Mouse (Mus musculus) MEL (cell line): ENCODE results near the gene Immp2l.

Experiments used
- CHD2 ChIP-seq: IDR thresholded peaks from 2 replicates; pipeline ENCODE4 v1.6.1; 2011; ENCODE audit warnings: low read length, improper control_type of control experiment
- CTCF ChIP-seq, 3 experiments: IDR thresholded peaks in 2 of 3; conservative IDR thresholded peaks in 1 of 3; 2 replicates each; pipeline ENCODE4 v1.5.1; 2011 to 2012; ENCODE audit warnings: low read length in 3 of 3, low read depth in 2 of 3, mild to moderate bottlenecking in 2 of 3, improper control_type of control experiment in 1 of 3, inconsistent platforms in 1 of 3, mixed read lengths in 1 of 3, moderate library complexity in 1 of 3; ENCODE audit not compliant: control insufficient read depth in 1 of 3, insufficient read depth in 1 of 3, poor library complexity in 1 of 3, severe bottlenecking in 1 of 3
- EP300 ChIP-seq, 2 experiments: IDR thresholded peaks; 2 replicates each; pipeline ENCODE4 v1.6.1; 2011; ENCODE audit warnings: improper control_type of control experiment in 2 of 2, low read length in 2 of 2, low read depth in 1 of 2, mild to moderate bottlenecking in 1 of 2
- GATA1 ChIP-seq: IDR thresholded peaks from 2 replicates; pipeline ENCODE4 v1.6.1; 2011; ENCODE audit warnings: low read depth, low read length, improper control_type of control experiment
- MAZ ChIP-seq: IDR thresholded peaks from 2 replicates; pipeline ENCODE4 v1.6.1; 2012; ENCODE audit warnings: low read depth, mild to moderate bottlenecking, inconsistent platforms, low read length, improper control_type of control experiment
- MXI1 ChIP-seq: IDR thresholded peaks from 2 replicates; pipeline ENCODE4 v1.6.1; 2011; ENCODE audit warnings: mild to moderate bottlenecking, low read depth, low read length, improper control_type of control experiment
- MYB ChIP-seq: IDR thresholded peaks from 2 replicates; pipeline ENCODE4 v1.6.1; 2011; ENCODE audit warnings: mild to moderate bottlenecking, low read depth, low read length, improper control_type of control experiment
- POLR2A ChIP-seq, 2 experiments: IDR thresholded peaks; 2 replicates each; pipeline ENCODE4 v1.6.1; 2011 to 2012; ENCODE audit warnings: low read length in 2 of 2, mild to moderate bottlenecking in 2 of 2, control low read depth in 1 of 2, improper control_type of control experiment in 1 of 2, low read depth in 1 of 2, moderate library complexity in 1 of 2; ENCODE audit not compliant: control insufficient read depth in 1 of 2, insufficient read depth in 1 of 2, poor library complexity in 1 of 2
- SMC3 ChIP-seq: IDR thresholded peaks from 2 replicates; pipeline ENCODE4 v1.6.1; 2011; ENCODE audit warnings: low read depth, low read length, improper control_type of control experiment
- TAL1 ChIP-seq: IDR thresholded peaks from 2 replicates; pipeline ENCODE4 v1.6.1; 2012; ENCODE audit warnings: mild to moderate bottlenecking, inconsistent platforms, low read length, moderate library complexity, mixed read lengths
- USF1 ChIP-seq: IDR thresholded peaks from 2 replicates; pipeline ENCODE4 v1.6.1; 2014; ENCODE audit warnings: low read depth, mild to moderate bottlenecking, inconsistent platforms, low read length, improper control_type of control experiment, moderate library complexity
- USF2 ChIP-seq, 2 experiments: IDR thresholded peaks; 2 replicates each; pipeline ENCODE4 v1.6.1; 2011 to 2012; ENCODE audit warnings: improper control_type of control experiment in 2 of 2, low read length in 2 of 2, borderline replicate concordance in 1 of 2, inconsistent platforms in 1 of 2, low read depth in 1 of 2, mild to moderate bottlenecking in 1 of 2; ENCODE audit not compliant: insufficient read depth in 1 of 2
- ZC3H11A ChIP-seq: IDR thresholded peaks from 2 replicates; pipeline ENCODE4 v1.6.1; 2012; ENCODE audit warnings: low read depth, mild to moderate bottlenecking, inconsistent platforms, low read length, improper control_type of control experiment

DNA sequence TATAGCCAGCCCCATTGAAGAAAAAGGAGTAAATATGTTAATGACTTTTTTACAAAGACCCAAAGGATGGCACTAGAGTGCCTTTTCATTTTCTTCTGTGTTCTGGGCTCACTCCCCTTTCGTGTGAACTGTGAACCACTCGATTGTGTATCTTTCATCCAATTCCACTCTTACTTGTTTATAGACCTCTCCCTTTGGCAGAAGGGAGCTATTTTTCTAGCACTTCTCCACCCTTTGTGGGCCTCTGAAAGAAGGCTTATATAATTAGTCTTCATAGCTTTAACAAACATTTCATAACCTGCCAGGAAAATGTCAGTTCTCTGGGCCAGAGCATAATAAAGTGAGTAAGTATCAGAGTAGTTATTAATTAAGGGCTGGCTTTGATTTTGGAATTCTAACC lies 327.4 kb downstream of the Immp2l start:
- TF ChIP-seq USF1 (no peak), SMC3 (no peak), EP300 (IDR thresholded peaks at IDR 0.05; ENCODE audit: low read depth in 1 of 2, low read length in 2 of 2) (no peak), CTCF (IDR thresholded peaks at IDR 0.05 in 2 of 3, conservative IDR thresholded peaks at IDR 0.05 in 1 of 3; ENCODE audit: control insufficient read depth in 1 of 3, insufficient read depth in 1 of 3, low read depth in 2 of 3, low read length in 3 of 3, poor library complexity in 1 of 3, severe bottlenecking in 1 of 3) (no peak), POLR2A (IDR thresholded peaks at IDR 0.05; ENCODE audit: control insufficient read depth in 1 of 2, insufficient read depth in 1 of 2, low read depth in 1 of 2, low read length in 2 of 2, poor library complexity in 1 of 2) (no peak), CHD2 (no peak), ZC3H11A (no peak), GATA1 (no peak), MYB (no peak), USF2 (IDR thresholded peaks at IDR 0.05; ENCODE audit: borderline replicate concordance in 1 of 2, insufficient read depth in 1 of 2, low read depth in 1 of 2, low read length in 2 of 2) (no peak), TAL1 (no peak), MAZ (no peak), MXI1 (no peak)
